Mouse (Mus musculus): ENCODE measurements around the gene Wwox. TPM values are rescaled to one million over a fixed set of nuclear protein-coding genes. Genes with fewer than 3 reads are reported as not detected.
A peak's percentile ranks its signal among the peaks of the same experiment; 100 is the strongest.

Wwox gene
- polyA plus RNA-seq, 1 experiment from 2014 or later = 11.3 TPM

DNA sequence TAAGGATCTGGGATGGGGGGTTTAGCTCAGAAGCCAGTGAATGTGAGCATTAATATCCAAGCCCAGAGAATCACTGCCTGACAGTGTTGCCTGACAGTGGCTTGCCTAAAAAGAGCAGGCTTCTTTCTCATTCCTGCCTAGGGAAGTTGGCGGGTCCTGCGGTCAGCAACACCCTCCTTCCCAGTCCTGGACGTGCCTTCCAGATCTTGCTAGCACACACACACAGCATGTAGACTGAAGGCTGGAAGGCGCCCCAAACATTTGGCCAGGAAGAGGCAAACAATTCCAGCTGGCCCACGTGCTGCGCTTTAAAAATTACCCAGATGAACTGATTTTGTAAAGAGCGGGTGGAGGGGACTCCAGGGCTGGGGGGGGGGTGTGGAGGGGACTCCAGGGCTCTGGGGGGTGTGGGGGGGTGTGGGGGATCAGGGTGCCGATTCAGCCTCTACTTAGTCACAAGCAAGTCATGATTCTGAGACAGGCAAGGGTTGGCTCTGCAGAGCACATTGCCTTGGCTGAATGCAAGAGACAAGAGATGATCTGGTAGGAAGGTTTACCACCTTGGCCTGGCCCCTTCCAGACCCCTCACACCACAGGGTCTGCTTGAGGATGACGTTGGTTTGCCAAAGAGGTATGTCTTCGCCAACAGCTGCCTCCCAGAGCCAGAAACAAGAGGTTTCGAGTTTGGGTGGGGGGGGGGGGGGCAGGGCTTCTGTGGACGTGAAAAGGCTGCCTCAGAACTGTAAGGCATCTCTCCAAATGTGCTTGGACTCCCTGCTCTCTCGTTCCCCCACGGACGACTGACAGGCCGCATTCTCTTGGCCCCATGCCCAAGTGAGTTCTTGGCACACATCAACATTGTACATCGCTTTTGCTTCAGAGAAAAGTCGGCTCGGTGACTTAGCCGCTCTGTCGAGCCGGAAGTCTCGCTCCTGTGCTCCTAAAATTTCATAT is 334.3 kb downstream of the Wwox start:
- H3K4me3 ChIP-seq (ENCODE audit: control insufficient read depth in 1 of 2, insufficient read depth in 1 of 2, low read depth in 1 of 2, low read length in 2 of 2) = no peak overlapping the region
- H3K4me1 ChIP-seq (ENCODE audit: control insufficient read depth in 2 of 2, insufficient read depth in 2 of 2, low read length in 2 of 2) = peaks cover 25 to 48% of the 10 kb centered on the region in 2 experiments
- WGBS = 23% methylated on average over 23 of the region's 23 CpGs
- H3K4me2 ChIP-seq (ENCODE audit: low read length) = peak overlapping the region; percentile 43
- ATAC-seq (ENCODE audit: insufficient number of reproducible peaks, insufficient read depth, low FRiP score, low read depth) = peak; percentile 68
- peak overlapping the region; percentile 56 for H3K9ac ChIP-seq (ENCODE audit: low read length)
- H3K9me3 ChIP-seq (ENCODE audit: control insufficient read depth, low read length) = no peaks in the 10 kb centered on the region
- H3K36me3 ChIP-seq (ENCODE audit: control insufficient read depth, insufficient read depth, low read length) = no peaks in the 10 kb centered on the region
- H3K27ac ChIP-seq (replicated peaks in 1 of 2; ENCODE audit: control insufficient read depth in 1 of 2, insufficient read depth in 1 of 2, low read depth in 2 of 2, low read length in 2 of 2) = peak overlapping the region; percentile 80 to 81
- H3K27me3 ChIP-seq (ENCODE audit: control insufficient read depth, insufficient read depth, low read length) = no peaks in the 10 kb centered on the region

DNA sequence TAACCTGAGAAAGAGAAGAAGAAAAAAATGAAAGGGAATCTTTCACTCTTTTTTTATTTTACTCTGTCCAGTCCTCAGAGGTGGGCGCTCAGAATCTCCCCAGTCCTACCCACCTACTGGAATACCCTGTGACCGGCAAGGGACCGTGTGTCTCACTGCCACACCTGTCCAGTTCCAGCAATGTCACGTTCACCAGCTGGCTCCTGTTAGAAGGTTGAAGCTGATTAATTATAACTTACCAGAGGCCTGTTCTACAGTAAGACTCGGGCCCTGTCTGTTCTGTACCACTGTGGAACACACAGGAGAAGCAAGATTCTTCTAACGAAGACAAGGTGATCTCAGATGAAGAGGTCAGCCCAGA is 334.9 kb downstream of the Wwox start:
- Histone ChIP-seq H3K4me2 (ENCODE audit: low read length) (peak overlapping the region; percentile 43), H3K4me1 (ENCODE audit: control insufficient read depth in 2 of 2, insufficient read depth in 2 of 2, low read length in 2 of 2) (peaks cover 25 to 48% of the 10 kb centered on the region in 2 experiments)
- no peak for ATAC-seq (ENCODE audit: insufficient number of reproducible peaks, insufficient read depth, low FRiP score, low read depth)

DNA sequence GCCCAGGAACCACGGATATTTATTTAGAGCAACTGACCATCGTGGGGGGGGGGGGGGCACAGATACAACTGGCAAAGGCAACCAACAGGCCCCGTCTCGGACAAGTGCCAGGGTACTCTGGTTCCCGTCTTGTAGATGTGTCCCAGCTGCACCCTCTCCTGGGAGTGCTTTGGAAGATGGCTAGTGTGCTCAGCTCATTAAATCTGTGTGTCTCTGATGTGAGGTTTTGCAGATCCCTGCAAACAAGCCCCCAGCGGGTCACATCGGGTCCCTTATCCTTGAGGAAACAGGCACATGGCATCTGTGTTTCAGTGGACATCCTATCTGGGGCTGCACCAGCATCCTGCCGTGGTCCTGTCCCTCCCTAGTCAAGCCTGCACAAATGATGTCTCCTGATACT is 336.1 kb downstream of the Wwox start:
- H3K9me3 ChIP-seq (ENCODE audit: control insufficient read depth, low read length) = no peaks in the 10 kb centered on the region
- WGBS = 50% methylated on average over 8 of the region's 8 CpGs
- no peaks in the 10 kb centered on the region for H3K36me3 ChIP-seq (ENCODE audit: control insufficient read depth, insufficient read depth, low read length)
- no peak overlapping the region for H3K4me3 ChIP-seq (ENCODE audit: control insufficient read depth in 1 of 2, insufficient read depth in 1 of 2, low read depth in 1 of 2, low read length in 2 of 2)
- peaks cover 25 to 48% of the 10 kb centered on the region in 2 experiments for H3K4me1 ChIP-seq (ENCODE audit: control insufficient read depth in 2 of 2, insufficient read depth in 2 of 2, low read length in 2 of 2)
- H3K4me2 ChIP-seq (ENCODE audit: low read length) = no peak overlapping the region
- no peak overlapping the region for H3K9ac ChIP-seq (ENCODE audit: low read length)
- no peaks in the 10 kb centered on the region for H3K27me3 ChIP-seq (ENCODE audit: control insufficient read depth, insufficient read depth, low read length)
- no peak overlapping the region for H3K27ac ChIP-seq (replicated peaks in 1 of 2; ENCODE audit: control insufficient read depth in 1 of 2, insufficient read depth in 1 of 2, low read depth in 2 of 2, low read length in 2 of 2)
- ATAC-seq (ENCODE audit: insufficient number of reproducible peaks, insufficient read depth, low FRiP score, low read depth) = no peak

More for the DNA sequence above, 334.9 kb downstream of the Wwox start:
- no peaks in the 10 kb centered on the region for H3K9me3 ChIP-seq (ENCODE audit: control insufficient read depth, low read length)
- no peak overlapping the region for H3K4me3 ChIP-seq (ENCODE audit: control insufficient read depth in 1 of 2, insufficient read depth in 1 of 2, low read depth in 1 of 2, low read length in 2 of 2)
- H3K27me3 ChIP-seq (ENCODE audit: control insufficient read depth, insufficient read depth, low read length) = no peaks in the 10 kb centered on the region
- WGBS = 64% methylated on average over 6 of the region's 6 CpGs
- no peaks in the 10 kb centered on the region for H3K36me3 ChIP-seq (ENCODE audit: control insufficient read depth, insufficient read depth, low read length)
- H3K27ac ChIP-seq (replicated peaks in 1 of 2; ENCODE audit: control insufficient read depth in 1 of 2, insufficient read depth in 1 of 2, low read depth in 2 of 2, low read length in 2 of 2) = peak overlapping the region; percentile 41 to 81; a peak in 3 of 4 replicates
- H3K9ac ChIP-seq (ENCODE audit: low read length) = peak overlapping the region; percentile 56

DNA sequence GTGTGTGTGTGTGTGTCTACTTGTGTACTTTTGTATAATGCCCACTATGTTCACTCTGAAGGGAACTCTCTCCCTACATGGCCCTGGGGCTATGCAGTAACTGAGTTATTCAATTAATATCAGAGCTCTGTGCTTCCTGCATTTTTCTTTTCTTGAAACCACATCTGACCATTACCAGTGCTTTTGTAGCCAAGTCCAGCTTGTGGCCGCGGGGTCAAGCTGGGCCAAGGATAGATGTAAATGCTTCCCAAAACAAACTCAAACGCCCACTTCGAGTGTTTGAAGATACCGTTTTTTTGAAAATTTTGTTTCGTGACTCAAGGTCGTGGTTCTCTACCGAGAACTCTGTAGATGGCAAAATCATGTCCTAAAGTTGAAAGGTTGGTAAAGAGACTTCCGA is 337.2 kb downstream of the Wwox start:
- no peaks in the 10 kb centered on the region for H3K27me3 ChIP-seq (ENCODE audit: control insufficient read depth, insufficient read depth, low read length)
- 91% methylated on average over 9 of the region's 9 CpGs for WGBS
- H3K4me1 ChIP-seq (ENCODE audit: control insufficient read depth in 2 of 2, insufficient read depth in 2 of 2, low read length in 2 of 2) = peaks cover 25 to 48% of the 10 kb centered on the region in 2 experiments
- no peak overlapping the region for H3K27ac ChIP-seq (replicated peaks in 1 of 2; ENCODE audit: control insufficient read depth in 1 of 2, insufficient read depth in 1 of 2, low read depth in 2 of 2, low read length in 2 of 2)
- no peak overlapping the region for H3K4me3 ChIP-seq (ENCODE audit: control insufficient read depth in 1 of 2, insufficient read depth in 1 of 2, low read depth in 1 of 2, low read length in 2 of 2)
- H3K9ac ChIP-seq (ENCODE audit: low read length) = no peak overlapping the region
- no peak for ATAC-seq (ENCODE audit: insufficient number of reproducible peaks, insufficient read depth, low FRiP score, low read depth)
- H3K4me2 ChIP-seq (ENCODE audit: low read length) = no peak overlapping the region
- no peaks in the 10 kb centered on the region for H3K9me3 ChIP-seq (ENCODE audit: control insufficient read depth, low read length)
- H3K36me3 ChIP-seq (ENCODE audit: control insufficient read depth, insufficient read depth, low read length) = no peaks in the 10 kb centered on the region

DNA sequence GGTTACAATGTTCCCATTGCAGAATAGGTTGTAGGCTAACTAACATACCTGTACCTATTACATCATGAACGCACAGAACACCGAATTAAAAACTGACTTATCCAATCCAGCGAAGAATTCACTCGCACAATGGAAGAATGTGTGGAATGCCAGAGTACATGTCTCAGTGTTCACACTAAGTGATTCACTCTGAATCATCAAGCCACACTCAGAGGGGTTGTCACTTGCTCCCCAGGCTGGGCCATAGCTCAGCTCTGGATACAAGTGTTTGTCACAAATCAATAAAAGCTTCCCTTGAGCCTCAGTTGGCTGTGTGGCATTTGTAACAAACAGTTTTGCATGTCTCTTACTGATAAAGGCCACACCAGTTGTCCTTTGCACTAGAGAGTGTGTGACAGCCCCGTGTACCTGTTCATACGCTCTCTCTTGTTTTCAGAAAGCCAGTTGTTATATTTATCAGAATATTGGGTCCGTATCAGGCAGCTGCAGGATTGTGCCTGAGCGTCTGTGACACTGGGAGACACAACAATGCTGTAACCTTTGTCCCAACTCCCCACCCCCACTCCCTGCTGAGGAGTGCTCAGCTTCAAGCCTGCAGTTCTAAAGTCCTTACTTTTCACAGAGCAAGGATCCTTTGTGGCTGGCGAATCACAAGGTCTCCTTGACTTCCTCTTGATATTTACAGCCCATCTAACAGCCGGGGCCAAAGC is 338.0 kb downstream of the Wwox start:
- Histone ChIP-seq H3K4me1 (ENCODE audit: control insufficient read depth in 2 of 2, insufficient read depth in 2 of 2, low read length in 2 of 2) (peaks cover 25 to 44% of the 10 kb centered on the region in 2 experiments), H3K4me3 (ENCODE audit: control insufficient read depth in 1 of 2, insufficient read depth in 1 of 2, low read depth in 1 of 2, low read length in 2 of 2) (no peak overlapping the region), H3K9ac (ENCODE audit: low read length) (no peak overlapping the region), H3K9me3 (ENCODE audit: control insufficient read depth, low read length) (no peaks in the 10 kb centered on the region), H3K36me3 (ENCODE audit: control insufficient read depth, insufficient read depth, low read length) (no peaks in the 10 kb centered on the region), H3K27me3 (ENCODE audit: control insufficient read depth, insufficient read depth, low read length) (no peaks in the 10 kb centered on the region), H3K4me2 (ENCODE audit: low read length) (no peak overlapping the region), H3K27ac (replicated peaks in 1 of 2; ENCODE audit: control insufficient read depth in 1 of 2, insufficient read depth in 1 of 2, low read depth in 2 of 2, low read length in 2 of 2) (peak overlapping the region in 1 of 2 experiments; percentile 58; a peak in 1 of 4 replicates)
- no peak for ATAC-seq (ENCODE audit: insufficient number of reproducible peaks, insufficient read depth, low FRiP score, low read depth)
- WGBS = 26% methylated on average over 10 of the region's 10 CpGs

DNA sequence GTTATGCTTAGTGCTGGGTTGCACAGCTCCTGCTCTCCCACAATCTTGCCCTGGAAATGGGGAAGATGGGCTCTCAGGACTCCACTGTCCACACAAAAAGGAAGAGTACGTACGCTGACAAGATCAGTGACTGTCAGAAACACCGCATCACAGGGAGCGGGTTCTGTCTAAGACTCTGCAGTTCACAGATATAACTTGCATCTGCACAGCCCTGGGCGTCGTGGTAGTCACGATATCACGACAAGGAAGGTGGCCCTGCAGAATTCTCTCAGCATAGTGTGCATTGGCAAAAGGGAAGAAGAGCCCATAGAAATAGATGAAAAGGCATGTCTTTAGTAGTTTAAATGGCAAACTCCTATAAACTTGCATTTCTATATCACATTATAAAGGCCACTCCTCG is 339.5 kb downstream of the Wwox start:
- Histone ChIP-seq H3K9ac (ENCODE audit: low read length) (no peak overlapping the region), H3K4me2 (ENCODE audit: low read length) (no peak overlapping the region), H3K27ac (replicated peaks in 1 of 2; ENCODE audit: control insufficient read depth in 1 of 2, insufficient read depth in 1 of 2, low read depth in 2 of 2, low read length in 2 of 2) (no peak overlapping the region), H3K36me3 (ENCODE audit: control insufficient read depth, insufficient read depth, low read length) (no peaks in the 10 kb centered on the region), H3K27me3 (ENCODE audit: control insufficient read depth, insufficient read depth, low read length) (no peaks in the 10 kb centered on the region), H3K4me1 (ENCODE audit: control insufficient read depth in 2 of 2, insufficient read depth in 2 of 2, low read length in 2 of 2) (peaks cover 19 to 28% of the 10 kb centered on the region in 2 experiments), H3K9me3 (ENCODE audit: control insufficient read depth, low read length) (no peaks in the 10 kb centered on the region), H3K4me3 (ENCODE audit: control insufficient read depth in 1 of 2, insufficient read depth in 1 of 2, low read depth in 1 of 2, low read length in 2 of 2) (no peak overlapping the region)
- 83% methylated on average over 9 of the region's 9 CpGs for WGBS
- ATAC-seq (ENCODE audit: insufficient number of reproducible peaks, insufficient read depth, low FRiP score, low read depth) = no peak

DNA sequence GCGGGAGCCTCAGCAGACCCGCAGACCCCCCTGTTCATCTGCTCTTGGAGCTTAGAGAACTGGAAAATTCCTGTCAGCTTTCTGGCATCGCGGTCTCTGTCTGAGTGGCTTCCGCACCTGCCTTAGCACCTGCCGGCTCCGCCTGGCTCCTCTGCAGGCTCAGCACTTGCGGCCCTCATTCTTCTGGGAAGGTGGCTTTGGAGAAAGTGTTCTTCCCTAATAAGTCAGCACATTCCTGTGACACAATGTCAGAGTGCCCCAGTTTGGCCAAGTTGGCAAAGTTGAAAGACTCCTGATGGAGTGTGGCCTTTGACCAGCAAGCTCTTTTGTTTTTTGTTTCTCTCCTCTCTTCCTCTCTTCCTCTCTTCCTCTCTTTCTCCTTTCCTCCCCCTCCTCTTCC is 343.9 kb downstream of the Wwox start:
- Histone ChIP-seq H3K4me3 (ENCODE audit: control insufficient read depth in 1 of 2, insufficient read depth in 1 of 2, low read depth in 1 of 2, low read length in 2 of 2) (no peak overlapping the region), H3K9me3 (ENCODE audit: control insufficient read depth, low read length) (no peaks in the 10 kb centered on the region), H3K4me1 (ENCODE audit: control insufficient read depth in 2 of 2, insufficient read depth in 2 of 2, low read length in 2 of 2) (peaks cover 0 to under 1% of the 10 kb centered on the region in 2 experiments; a peak in 2 of 4 replicates), H3K9ac (ENCODE audit: low read length) (no peak overlapping the region), H3K36me3 (ENCODE audit: control insufficient read depth, insufficient read depth, low read length) (no peaks in the 10 kb centered on the region), H3K27me3 (ENCODE audit: control insufficient read depth, insufficient read depth, low read length) (no peaks in the 10 kb centered on the region), H3K4me2 (ENCODE audit: low read length) (no peak overlapping the region), H3K27ac (replicated peaks in 1 of 2; ENCODE audit: control insufficient read depth in 1 of 2, insufficient read depth in 1 of 2, low read depth in 2 of 2, low read length in 2 of 2) (no peak overlapping the region)
- 77% methylated on average over 8 of the region's 8 CpGs for WGBS
- ATAC-seq (ENCODE audit: insufficient number of reproducible peaks, insufficient read depth, low FRiP score, low read depth) = no peak
